Mouse (Mus musculus) urinary bladder, adult 2 months (tissue): ENCODE measurements around the gene Cherp. TPM values are rescaled to one million over a fixed set of nuclear protein-coding genes. Genes with fewer than 3 reads are reported as not detected.

Source experiments
- DNase-seq: peaks from one replicate; pipeline ENCODE4 v3.0.0; 2022; ENCODE audit warnings: low spot score
- polyA plus RNA-seq: library from polyadenylated mRNA; depleted of rRNA; stranded (reverse); fragments of >200 nt; gene quantifications from 2 replicates; pipeline ENCODE4 v1.2.3, GENCODE M21; 2012

The Cherp gene
- polyA plus RNA-seq, 1 experiment: 27.4 TPM

- no peak for DNase-seq
These were observed 10.6 kb upstream of the Cherp start for GRCm38 (mm10) chr8:72485456-72486199.

- DNase-seq: no peak
These were observed 4.3 kb downstream of the Cherp start for GRCm38 (mm10) chr8:72470684-72471083.

GRCm38 (mm10) chr8:72469984-72470383 is 5.0 kb downstream of the Cherp start:
- no peak for DNase-seq

- DNase-seq: no peak
These were observed 5.8 kb downstream of the Cherp start for GRCm38 (mm10) chr8:72469243-72469642.

- DNase-seq: no peak
These were observed 10.8 kb downstream of the Cherp start for GRCm38 (mm10) chr8:72464211-72464610.

GRCm38 (mm10) chr8:72459881-72460533 is 15.0 kb downstream of the Cherp start:
- no peak for DNase-seq

- no peak for DNase-seq
These were observed 16.6 kb downstream of the Cherp start for GRCm38 (mm10) chr8:72458457-72458856.

GRCm38 (mm10) chr8:72457806-72458205 is 17.2 kb downstream of the Cherp start:
- DNase-seq: no peak

GRCm38 (mm10) chr8:72455317-72455716 is 19.7 kb downstream of the Cherp start:
- DNase-seq: no peak

GRCm38 (mm10) chr8:72453904-72454303 is 21.1 kb downstream of the Cherp start:
- no peak for DNase-seq

- DNase-seq: no peak
These were observed 23.5 kb downstream of the Cherp start for GRCm38 (mm10) chr8:72451516-72451915.

- DNase-seq: no peak
These were observed 30.0 kb downstream of the Cherp start for GRCm38 (mm10) chr8:72445071-72445470.

- no peak for DNase-seq
These were observed 31.1 kb downstream of the Cherp start for GRCm38 (mm10) chr8:72443994-72444350.

- DNase-seq: peak; percentile 81
These were observed 31.6 kb downstream of the Cherp start, which contains the start of the genes Calr3 and 1700030K09Rik for GRCm38 (mm10) chr8:72443338-72443993. Calr3 (minus strand) TSS chr8:72443870. 1700030K09Rik (plus strand) TSS chr8:72443880.

GRCm38 (mm10) chr8:72438248-72439015 is 36.6 kb downstream of the Cherp start:
- DNase-seq: no peak

GRCm38 (mm10) chr8:72434952-72435351 is 40.1 kb downstream of the Cherp start:
- peak; percentile 47 for DNase-seq

GRCm38 (mm10) chr8:72429676-72430075 is 45.4 kb downstream of the Cherp start:
- no peak for DNase-seq

GRCm38 (mm10) chr8:72422926-72423325 is 52.1 kb downstream of the Cherp start:
- DNase-seq: no peak

- peak; percentile 96 for DNase-seq
These were observed 53.4 kb downstream of the Cherp start, which contains the start of gene Eps15l1 for GRCm38 (mm10) chr8:72421362-72422335. Eps15l1 (minus strand) TSS chr8:72421460.

- peak; percentile 32 for DNase-seq
These were observed 54.3 kb downstream of the Cherp start for GRCm38 (mm10) chr8:72420571-72421361.
